Mouse (Mus musculus) ovary, postnatal 36 days (tissue): ENCODE measurements around the gene Dmap1.
A peak's percentile ranks its signal among the peaks of the same experiment; 100 is the strongest.

Experiments used
- DNase-seq: peaks from one replicate; pipeline ENCODE4 v3.0.0; 2022; ENCODE audit warnings: low spot score, mixed read lengths

Gene Dmap1

GRCm38 (mm10) chr4:117681931-117682461, at the start of gene Dmap1:
Dmap1 (minus strand) TSS chr4:117682273.
- DNase-seq: peak; percentile 82

DNA sequence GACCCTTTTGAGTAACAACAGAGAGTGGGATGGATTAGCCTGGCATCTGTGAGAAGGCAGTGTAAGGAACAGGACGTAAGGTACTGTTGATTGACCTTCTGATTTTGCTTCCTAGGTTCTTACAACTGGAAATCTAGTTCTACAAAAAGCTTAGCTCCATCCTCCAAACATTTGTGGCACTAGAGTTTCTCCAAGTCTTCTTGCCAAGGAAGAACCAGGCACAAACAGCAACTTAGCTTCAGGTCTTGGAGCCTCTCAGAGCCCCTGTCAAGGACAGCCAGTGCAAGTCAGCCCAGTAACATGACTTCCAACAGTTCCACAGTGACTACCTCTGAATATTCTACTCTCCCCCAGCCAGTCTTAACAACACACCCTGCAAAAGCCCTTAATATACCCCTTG, 42.0 kb upstream of the Dmap1 start, which contains the start of gene Gm12845:
Gm12845 (plus strand) TSS at position 301 of the 400 bp plus-strand sequence.
- no peak for DNase-seq

- no peak for DNase-seq
Observed at GRCm38 (mm10) chr4:117713303-117714098, 31.4 kb upstream of the Dmap1 start.

- no peak for DNase-seq
Observed at GRCm38 (mm10) chr4:117712314-117712713, 30.2 kb upstream of the Dmap1 start.

DNA sequence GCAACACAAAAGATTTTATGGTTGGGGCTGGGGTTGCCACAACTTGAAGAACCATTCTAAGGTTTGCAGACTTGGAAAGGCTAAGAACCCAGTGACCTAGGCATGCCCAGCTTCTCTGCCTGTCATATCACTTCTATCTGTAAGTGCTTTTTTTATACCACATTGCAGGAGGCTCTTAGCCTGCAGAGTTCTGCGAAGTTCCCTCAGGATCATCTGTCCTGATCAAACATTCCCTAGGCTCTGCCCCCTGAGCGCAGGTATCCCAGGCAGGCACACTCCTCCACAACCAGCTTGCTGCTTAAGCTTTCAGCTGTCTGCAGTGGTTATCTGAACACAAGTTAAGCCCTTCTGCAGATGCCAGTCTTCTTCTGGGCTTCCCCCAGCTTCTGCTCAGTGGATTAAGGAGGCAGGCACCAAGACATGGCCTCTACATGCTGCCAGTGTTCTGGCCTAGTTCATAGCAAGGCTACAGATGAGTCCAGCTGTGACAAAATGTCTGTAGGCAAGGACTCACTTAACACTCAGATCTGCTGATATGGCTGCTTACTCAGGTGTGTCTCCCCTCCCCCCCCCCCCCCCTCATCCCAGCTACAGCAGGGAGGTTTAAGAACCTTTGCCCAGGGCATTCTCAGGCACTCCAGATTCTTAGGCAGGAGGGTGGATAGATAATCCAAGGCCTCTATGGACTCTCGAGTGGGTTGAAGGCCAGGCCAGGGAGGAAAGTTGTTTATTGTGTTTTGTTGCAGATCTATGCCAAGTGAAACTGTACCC, 26.9 kb upstream of the Dmap1 start:
- DNase-seq: no peak

DNA sequence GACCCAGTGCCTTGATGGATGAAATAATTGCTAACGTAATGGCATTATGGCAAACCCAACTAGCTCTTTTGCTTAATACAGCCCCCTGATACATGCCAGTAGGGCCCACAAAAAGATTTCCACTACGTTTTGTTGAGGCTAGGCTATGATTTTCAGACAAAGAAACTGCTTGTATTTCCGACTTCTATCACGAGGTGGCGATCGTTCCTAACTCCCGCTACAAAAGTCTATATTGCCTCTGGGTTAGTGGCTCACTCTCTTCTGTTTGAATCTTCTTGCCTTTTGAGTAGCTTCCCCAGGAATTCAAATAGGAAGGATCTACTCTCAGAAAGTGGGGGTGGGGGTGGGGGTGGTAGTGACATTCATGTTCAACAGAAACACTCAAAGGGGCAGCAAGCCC, 23.3 kb upstream of the Dmap1 start:
- DNase-seq: peak; percentile 14

DNA sequence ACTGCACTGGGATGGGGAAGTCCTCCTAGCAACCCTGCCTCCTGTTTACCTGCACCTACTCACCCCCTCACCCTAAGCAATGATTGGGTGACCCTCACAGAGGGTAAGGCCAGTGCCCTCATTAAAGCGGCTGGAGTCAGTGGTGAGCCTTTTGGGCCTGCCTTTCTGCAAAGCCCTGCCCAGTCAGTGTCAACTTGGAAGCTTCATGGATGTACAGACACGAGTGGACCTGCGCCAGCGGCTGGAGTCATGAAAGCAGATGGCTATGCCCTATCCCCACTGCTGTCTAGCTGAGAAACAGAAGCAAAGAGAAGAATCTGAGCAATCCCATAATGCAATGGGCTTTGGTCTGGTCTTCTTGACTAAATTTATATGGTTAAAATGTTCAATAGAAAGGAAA, 4.3 kb upstream of the Dmap1 start:
- no peak for DNase-seq

- no peak for DNase-seq
Observed at GRCm38 (mm10) chr4:117683048-117683768, 1.1 kb upstream of the Dmap1 start.

DNA sequence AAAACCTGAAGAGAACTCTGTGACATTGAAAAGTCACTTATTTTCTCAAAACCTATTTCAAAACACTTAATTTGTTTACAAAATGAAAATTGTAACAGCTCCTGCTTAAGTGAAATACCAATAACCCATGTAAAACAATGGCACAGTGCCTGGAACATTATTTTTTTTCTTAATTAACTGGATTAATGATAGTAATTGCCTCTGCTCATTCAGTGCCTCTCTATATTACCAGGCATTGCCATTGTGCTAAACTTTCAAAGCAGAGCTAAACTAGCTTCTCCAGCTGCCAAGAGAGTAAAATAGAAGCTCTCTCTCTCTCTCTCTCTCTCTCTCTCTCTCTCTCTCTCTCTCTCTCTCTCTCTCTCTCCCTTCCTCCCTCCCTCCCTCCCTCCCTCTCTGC, 390 bp upstream of the Dmap1 start:
- no peak for DNase-seq

- no peak for DNase-seq
Observed at GRCm38 (mm10) chr4:117680963-117681362, 1.1 kb downstream of the Dmap1 start.

- DNase-seq: peak; percentile 65
Observed at GRCm38 (mm10) chr4:117676903-117677302, 5.2 kb downstream of the Dmap1 start.

DNA sequence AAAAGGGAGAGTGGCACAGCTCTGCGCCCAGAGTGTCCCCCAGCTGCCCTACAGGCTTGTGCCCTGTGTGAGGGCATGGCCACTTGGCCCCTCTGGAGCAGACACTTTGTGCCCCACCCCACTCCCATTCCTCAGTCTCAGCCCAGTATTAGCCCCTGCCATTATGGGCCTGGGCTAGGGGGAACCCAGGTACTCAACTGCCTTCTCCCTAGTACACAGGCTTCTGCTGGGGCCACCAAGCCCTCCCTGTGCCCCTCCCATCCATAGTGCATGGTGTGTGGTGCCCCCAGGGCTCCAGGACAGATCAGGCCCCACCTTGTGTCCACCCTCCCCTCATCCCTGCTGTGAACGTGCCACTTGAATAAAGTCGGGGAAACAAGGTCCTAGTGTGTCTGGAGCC, 8.2 kb downstream of the Dmap1 start:
- DNase-seq: no peak

GRCm38 (mm10) chr4:117672042-117672441, 10.0 kb downstream of the Dmap1 start:
- DNase-seq: no peak

- no peak for DNase-seq
Observed at GRCm38 (mm10) chr4:117669874-117670273, 12.2 kb downstream of the Dmap1 start.

- DNase-seq: no peak
Observed at GRCm38 (mm10) chr4:117666054-117666453, 16.0 kb downstream of the Dmap1 start.

- DNase-seq: no peak
Observed at GRCm38 (mm10) chr4:117665531-117665930, 16.5 kb downstream of the Dmap1 start.

DNA sequence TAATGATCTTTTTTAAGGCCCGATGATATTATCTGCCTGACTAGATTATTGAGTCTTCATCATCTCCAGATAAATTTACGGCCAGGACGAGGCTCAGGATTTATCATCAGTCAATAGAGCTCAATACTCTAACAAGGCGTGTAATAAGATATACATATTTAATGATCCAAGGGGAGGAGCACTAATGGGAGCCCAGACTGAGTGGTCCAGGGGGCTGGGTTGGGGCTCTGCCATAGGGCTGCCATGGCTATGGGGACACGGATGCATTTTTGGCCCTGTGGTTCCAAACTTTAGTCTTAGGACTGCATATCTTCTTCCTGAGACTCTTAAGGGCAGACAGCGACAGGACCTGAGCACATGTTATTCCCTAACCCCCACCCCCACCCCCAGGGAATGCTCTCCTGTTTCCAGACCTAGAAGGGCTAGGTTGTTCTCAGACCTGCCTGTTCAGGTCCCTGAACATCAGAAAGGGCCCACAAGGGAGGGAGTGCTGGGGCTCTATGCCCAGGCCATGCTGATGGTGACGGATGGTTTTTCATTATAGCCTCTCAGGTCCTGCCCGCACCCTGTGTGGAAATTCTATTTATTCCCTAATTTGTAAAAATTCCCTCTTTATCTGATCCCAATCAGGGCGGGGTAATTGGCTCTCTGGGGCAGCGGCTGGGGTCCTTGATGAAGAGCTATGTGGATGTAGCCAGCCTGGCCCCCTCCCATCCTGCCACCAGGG, 17.5 kb downstream of the Dmap1 start:
- DNase-seq: no peak

GRCm38 (mm10) chr4:117660001-117660400, 22.1 kb downstream of the Dmap1 start:
- DNase-seq: no peak

GRCm38 (mm10) chr4:117658582-117659444, 23.3 kb downstream of the Dmap1 start:
- DNase-seq: peak; percentile 32

- no peak for DNase-seq
Observed at GRCm38 (mm10) chr4:117657646-117658045, 24.4 kb downstream of the Dmap1 start.

GRCm38 (mm10) chr4:117656961-117657360, 25.1 kb downstream of the Dmap1 start:
- no peak for DNase-seq
